Mouse (Mus musculus): ENCODE measurements around the gene Lrrc4c.

GRCm38 (mm10) chr2:96504140-96504539 is 186.2 kb downstream of the Lrrc4c start:
- TF ChIP-seq CTCF (IDR thresholded peaks at IDR 0.05; ENCODE audit: low read depth, low read length) (no peak), EP300 (IDR thresholded peaks at IDR 0.05; ENCODE audit: insufficient read depth, low read depth, low read length) (no peak), POLR2A (IDR thresholded peaks at IDR 0.05; ENCODE audit: insufficient read depth, low read length) (no peak)

Data from ES-Bruce4 (cell line).